Mouse (Mus musculus): Measurements from ENCODE around the gene Swt1. TPM values are rescaled to one million over a fixed set of nuclear protein-coding genes. Genes with fewer than 3 reads are reported as not detected.

The Swt1 gene
- polyA plus RNA-seq, 1 experiment: 1.7 TPM

DNA sequence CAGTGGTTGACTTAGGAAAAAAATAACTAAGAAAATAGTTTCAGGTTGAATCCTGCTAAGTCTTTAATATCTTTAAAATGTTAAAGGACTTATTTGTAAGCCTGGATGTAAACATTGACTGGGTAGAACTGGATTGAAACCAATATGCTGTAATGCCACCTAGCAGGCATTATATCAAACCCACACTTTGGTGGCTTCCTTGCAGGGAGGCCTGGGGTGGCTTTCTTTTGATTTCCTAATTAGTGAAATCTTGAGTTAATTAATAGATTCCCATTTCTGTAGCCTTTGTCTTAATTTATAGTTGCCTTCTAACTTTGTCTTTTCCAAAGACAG, 82.4 kb downstream of the Swt1 start:
- Histone ChIP-seq H3ac (ENCODE audit: control insufficient read depth, insufficient read length, low read depth) (peak overlapping the region; percentile 27), H3K79me2 (ENCODE audit: control insufficient read depth, insufficient read depth) (peaks cover 65% of the 10 kb centered on the region), H3K79me3 (ENCODE audit: low read depth) (peaks cover 54% of the 10 kb centered on the region), H3K4me3 (ENCODE audit: insufficient read depth, poor library complexity, severe bottlenecking) (peak overlapping the region; percentile 76), H3K27me3 (ENCODE audit: control insufficient read depth, insufficient read depth, insufficient read length) (no peaks in the 10 kb centered on the region), H3K36me3 (ENCODE audit: control insufficient read depth, insufficient read depth) (peaks cover 35% of the 10 kb centered on the region)
- no peak for TF ChIP-seq CTCF (IDR thresholded peaks at IDR 0.05; ENCODE audit: control insufficient read depth, insufficient read depth, insufficient read length)
- no peak for TF ChIP-seq USF1 (IDR thresholded peaks at IDR 0.05; ENCODE audit: low read depth)
- no peak for TF ChIP-seq MAX (IDR thresholded peaks at IDR 0.05)
- no peak for TF ChIP-seq CEBPB (IDR thresholded peaks at IDR 0.05; ENCODE audit: low read depth)
- TF ChIP-seq MYOD1 (IDR thresholded peaks at IDR 0.05; ENCODE audit: control insufficient read depth, insufficient read length, low read depth): no peak

DNA sequence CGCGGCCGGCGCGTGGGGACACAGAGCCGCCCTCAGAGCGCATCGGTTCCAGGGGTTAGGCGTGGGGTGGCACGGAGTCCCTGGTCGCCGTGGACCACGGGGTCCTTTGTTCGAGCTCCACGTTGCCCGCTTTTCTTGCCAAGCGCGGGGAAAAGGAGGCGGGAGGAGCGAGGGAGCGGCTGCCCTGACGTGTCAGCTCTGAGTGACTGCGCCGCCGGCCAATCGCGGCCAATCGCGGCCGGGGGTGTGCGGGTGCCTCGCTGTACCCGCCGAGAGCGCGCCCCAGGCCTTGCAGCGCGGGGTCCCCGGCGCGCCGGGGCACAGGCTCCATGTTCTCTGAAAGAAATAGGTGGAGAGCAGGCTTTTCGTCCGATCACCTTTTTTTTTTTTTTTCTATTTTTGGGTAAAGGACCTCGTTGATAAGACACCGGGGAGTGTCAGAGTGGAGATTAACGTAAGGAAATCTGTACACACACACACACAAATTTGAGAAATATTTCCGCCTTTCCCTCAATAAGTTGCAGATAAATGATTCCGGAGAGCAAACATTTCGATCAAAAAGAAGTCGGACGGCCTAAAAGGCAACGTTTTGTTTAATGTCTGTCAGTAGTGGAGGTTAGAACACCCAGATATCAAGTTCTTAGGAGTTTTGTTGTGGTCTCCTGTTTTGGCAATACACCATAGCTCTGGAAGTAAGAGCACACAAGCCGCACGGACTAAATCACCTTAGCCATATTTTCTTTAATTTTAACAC, 83.0 kb downstream of the Swt1 start:
- Histone ChIP-seq H3K27me3 (ENCODE audit: control insufficient read depth, insufficient read depth, insufficient read length) (no peaks in the 10 kb centered on the region), H3K79me2 (ENCODE audit: control insufficient read depth, insufficient read depth) (peaks cover 60% of the 10 kb centered on the region), H3K36me3 (ENCODE audit: control insufficient read depth, insufficient read depth) (peaks cover 29% of the 10 kb centered on the region), H3K79me3 (ENCODE audit: low read depth) (peaks cover 50% of the 10 kb centered on the region), H3K4me3 (ENCODE audit: insufficient read depth, poor library complexity, severe bottlenecking) (peak overlapping the region; percentile 76), H3ac (ENCODE audit: control insufficient read depth, insufficient read length, low read depth) (peak overlapping the region; percentile 99)
- TF ChIP-seq MAX (IDR thresholded peaks at IDR 0.05) (peak; percentile 81), CTCF (IDR thresholded peaks at IDR 0.05; ENCODE audit: control insufficient read depth, insufficient read depth, insufficient read length) (no peak), MYOG (IDR thresholded peaks at IDR 0.05; ENCODE audit: control insufficient read depth, extremely low read depth, insufficient read length) (no peak), MYOD1 (IDR thresholded peaks at IDR 0.05; ENCODE audit: control insufficient read depth, insufficient read length, low read depth) (no peak), FOSL1 (IDR thresholded peaks at IDR 0.05; ENCODE audit: insufficient read depth, low read length, poor library complexity, severe bottlenecking) (no peak)

DNA sequence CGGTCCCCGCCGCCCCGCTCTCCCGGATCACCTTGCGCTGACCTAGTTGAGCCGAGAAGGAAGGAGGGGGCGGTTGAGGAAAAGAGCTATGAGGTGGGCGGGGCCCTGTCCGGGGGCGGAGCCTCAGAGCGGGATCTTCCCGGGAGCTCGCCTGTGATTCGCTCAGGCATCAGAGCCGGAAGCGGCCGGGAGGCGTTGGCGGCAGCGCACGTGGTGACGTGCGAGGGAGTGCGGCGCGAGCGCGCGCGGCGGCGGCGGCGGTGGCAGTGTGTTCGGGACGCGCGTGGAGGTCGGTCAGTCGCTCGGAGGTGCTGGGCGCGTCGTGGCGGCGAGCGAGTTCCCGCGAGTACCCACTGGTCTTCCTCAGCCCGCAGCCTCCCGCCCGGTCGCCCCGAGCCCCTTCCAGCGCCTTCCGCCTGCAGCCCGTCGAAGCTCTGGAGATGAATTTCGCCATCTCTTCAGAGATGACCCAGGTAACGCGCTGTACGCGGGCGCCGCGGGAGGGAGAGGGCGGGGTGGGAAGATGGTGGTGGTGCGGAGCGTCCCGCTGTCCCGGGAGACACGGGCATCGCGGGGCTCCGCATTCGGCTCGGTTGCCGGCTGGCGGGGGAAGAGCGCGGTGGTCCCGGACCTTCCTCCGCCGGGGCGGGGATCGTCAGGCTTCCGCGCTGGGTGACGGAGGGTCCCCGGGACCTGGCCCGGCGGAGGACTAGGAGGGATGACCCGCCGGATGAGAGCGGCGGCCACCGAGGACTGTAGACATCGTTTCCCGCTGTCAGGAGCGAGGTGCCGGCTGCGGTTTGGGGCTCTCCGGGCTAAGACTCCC, 83.8 kb downstream of the Swt1 start, which contains the start of gene Ivns1abp:
TSS of gene Ivns1abp (plus strand) at position 195 of the 826 bp plus-strand sequence.
- peak within 1 kb of the TSS; percentile 99 for H3ac ChIP-seq (ENCODE audit: control insufficient read depth, insufficient read length, low read depth)
- H3K79me3 ChIP-seq (ENCODE audit: low read depth): peaks cover 43% of the 10 kb centered on the region
- H3K4me3 ChIP-seq (ENCODE audit: insufficient read depth, poor library complexity, severe bottlenecking): peak within 1 kb of the TSS; percentile 76
- H3K27me3 ChIP-seq (ENCODE audit: control insufficient read depth, insufficient read depth, insufficient read length): no peaks in the 10 kb centered on the region
- peaks cover 52% of the 10 kb centered on the region for H3K79me2 ChIP-seq (ENCODE audit: control insufficient read depth, insufficient read depth)
- H3K36me3 ChIP-seq (ENCODE audit: control insufficient read depth, insufficient read depth): peaks cover 22% of the 10 kb centered on the region
- no peak for TF ChIP-seq CTCF (IDR thresholded peaks at IDR 0.05; ENCODE audit: control insufficient read depth, insufficient read depth, insufficient read length)
- peak; percentile 42 for TF ChIP-seq USF1 (IDR thresholded peaks at IDR 0.05; ENCODE audit: low read depth)
- TF ChIP-seq FOSL1 (IDR thresholded peaks at IDR 0.05; ENCODE audit: insufficient read depth, low read length, poor library complexity, severe bottlenecking): no peak
- TF ChIP-seq MAX (IDR thresholded peaks at IDR 0.05): peak; percentile 93

DNA sequence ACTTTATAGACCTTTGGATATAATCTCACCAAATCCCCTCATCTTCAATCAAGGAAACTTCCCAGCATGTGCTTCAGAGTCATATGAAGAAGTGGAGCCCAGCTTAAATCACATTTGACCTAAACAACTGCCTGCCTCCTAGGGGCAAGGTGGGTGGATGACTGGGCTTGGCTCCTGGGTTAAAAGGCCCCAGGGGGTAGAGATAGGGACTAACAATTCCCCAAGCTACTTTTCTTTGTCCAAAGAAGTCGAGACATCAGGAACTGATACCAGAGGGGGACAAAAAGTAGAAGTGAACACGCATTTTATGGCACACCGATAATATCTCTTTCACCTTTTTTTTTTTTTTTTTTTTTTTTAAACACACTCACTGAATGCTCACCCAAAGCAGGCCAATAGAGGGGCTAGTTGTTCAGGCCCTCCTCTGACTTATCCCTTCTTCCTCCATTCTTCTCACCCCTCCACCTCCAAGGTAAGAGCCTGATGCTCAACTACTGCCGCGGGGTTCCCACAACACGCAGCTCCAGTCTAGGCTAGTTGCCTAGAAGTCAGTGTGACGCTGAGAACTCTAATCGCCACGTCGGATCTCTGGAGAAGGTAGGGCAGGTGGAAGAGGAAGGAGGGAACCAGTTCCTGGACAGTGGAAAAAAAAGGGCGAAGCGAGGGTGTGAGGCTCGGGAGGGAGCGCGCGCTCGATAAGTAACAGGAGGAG, 84.5 kb downstream of the Swt1 start:
- peaks cover 36% of the 10 kb centered on the region for H3K79me3 ChIP-seq (ENCODE audit: low read depth)
- peaks cover 16% of the 10 kb centered on the region for H3K36me3 ChIP-seq (ENCODE audit: control insufficient read depth, insufficient read depth)
- peak overlapping the region; percentile 76 for H3K4me3 ChIP-seq (ENCODE audit: insufficient read depth, poor library complexity, severe bottlenecking)
- no peaks in the 10 kb centered on the region for H3K27me3 ChIP-seq (ENCODE audit: control insufficient read depth, insufficient read depth, insufficient read length)
- H3ac ChIP-seq (ENCODE audit: control insufficient read depth, insufficient read length, low read depth): peak overlapping the region; percentile 59
- H3K79me2 ChIP-seq (ENCODE audit: control insufficient read depth, insufficient read depth): peaks cover 44% of the 10 kb centered on the region
- TF ChIP-seq CEBPB (IDR thresholded peaks at IDR 0.05; ENCODE audit: low read depth) (no peak), MYOG (IDR thresholded peaks at IDR 0.05; ENCODE audit: control insufficient read depth, extremely low read depth, insufficient read length) (no peak), MYOD1 (IDR thresholded peaks at IDR 0.05; ENCODE audit: control insufficient read depth, insufficient read length, low read depth) (no peak), CTCF (IDR thresholded peaks at IDR 0.05; ENCODE audit: control insufficient read depth, insufficient read depth, insufficient read length) (no peak), FOSL1 (IDR thresholded peaks at IDR 0.05; ENCODE audit: insufficient read depth, low read length, poor library complexity, severe bottlenecking) (no peak), USF1 (IDR thresholded peaks at IDR 0.05; ENCODE audit: low read depth) (no peak), MAX (IDR thresholded peaks at IDR 0.05) (no peak)

DNA sequence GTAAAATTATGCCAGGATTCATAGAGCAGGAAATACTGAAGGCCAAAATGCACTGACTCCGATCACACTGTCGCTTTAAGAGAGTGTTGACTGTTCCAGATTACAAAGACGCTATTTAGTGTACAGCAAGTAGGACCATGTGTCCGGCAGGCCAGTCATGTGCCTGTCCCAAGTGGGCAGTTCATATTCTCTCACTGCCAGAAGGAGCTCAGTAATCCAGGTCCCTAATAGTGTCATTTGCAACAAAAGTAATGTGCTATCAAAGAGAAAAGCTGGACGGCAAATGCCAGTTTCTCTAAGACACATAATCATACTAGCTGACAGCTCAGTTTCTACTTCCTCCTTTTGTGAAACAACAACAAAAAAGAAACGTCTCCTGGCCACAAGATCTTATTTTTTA, 85.3 kb downstream of the Swt1 start:
- TF ChIP-seq CTCF (IDR thresholded peaks at IDR 0.05; ENCODE audit: control insufficient read depth, insufficient read depth, insufficient read length) (no peak), USF1 (IDR thresholded peaks at IDR 0.05; ENCODE audit: low read depth) (no peak)
- no peak overlapping the region for H3ac ChIP-seq (ENCODE audit: control insufficient read depth, insufficient read length, low read depth)
- no peak overlapping the region for H3K4me3 ChIP-seq (ENCODE audit: insufficient read depth, poor library complexity, severe bottlenecking)
- H3K36me3 ChIP-seq (ENCODE audit: control insufficient read depth, insufficient read depth): peaks cover 11% of the 10 kb centered on the region
- H3K27me3 ChIP-seq (ENCODE audit: control insufficient read depth, insufficient read depth, insufficient read length): no peaks in the 10 kb centered on the region
- H3K79me2 ChIP-seq (ENCODE audit: control insufficient read depth, insufficient read depth): peaks cover 37% of the 10 kb centered on the region
- peaks cover 30% of the 10 kb centered on the region for H3K79me3 ChIP-seq (ENCODE audit: low read depth)

Measured in C2C12 (cell line).